Mouse (Mus musculus) heart, adult 2 months (tissue): ENCODE measurements around the gene Tmed10.

ENCODE experiments used
- CTCF ChIP-seq: fragments of 200-600 bp; IDR thresholded peaks from 2 replicates; pipeline ENCODE4 v1.8.1; 2022; ENCODE audit warnings: antibody characterized with exemption, mild to moderate bottlenecking, moderate library complexity
- EP300 ChIP-seq: fragments of 200-500 bp; IDR thresholded peaks from 2 replicates; pipeline ENCODE4 v1.6.1; 2011; ENCODE audit warnings: low read depth, low read length, control low read depth; ENCODE audit not compliant: insufficient read depth
- POLR2A ChIP-seq: fragments of 200-500 bp; IDR thresholded peaks from 2 replicates; pipeline ENCODE4 v1.6.1; 2011; ENCODE audit warnings: mild to moderate bottlenecking, low read depth, low read length, control low read depth; ENCODE audit not compliant: insufficient read depth

GRCm38 (mm10) chr12:85305247-85305892 lies 69.3 kb downstream of the Tmed10 start:
- TF ChIP-seq POLR2A (no peak), EP300 (peak; percentile 93), CTCF (peak; percentile 100; the same call in 1 of the 2 replicates)
